Mouse (Mus musculus) adrenal gland, postnatal 14 days (tissue): ENCODE measurements around the gene Tvp23a. TPM values are rescaled to one million over a fixed set of nuclear protein-coding genes. Genes with fewer than 3 reads are reported as not detected.

Source experiments
- DNase-seq: peaks from one replicate; pipeline ENCODE4 v3.0.0; 2021; ENCODE audit warnings: mixed read lengths
- long read RNA-seq, 2 experiments: library from polyadenylated mRNA; stranded (forward); transcript quantifications; one replicate each; pipeline ENCODE4 v2.0.0; 2021
- total RNA-seq: library from RNA; stranded (reverse); gene quantifications from 2 replicates; pipeline ENCODE4 v1.2.3, GENCODE M21; 2021

The Tvp23a gene
- total RNA-seq, result 1.6 and 2.3 TPM in 2 replicates
- long read RNA-seq, experiment 1, result 0 reads
- long read RNA-seq, experiment 2, partial matches to known transcripts, result 0 of 1 reads
- long read RNA-seq, experiment 2, other reads (novel, unspliced or antisense), result 1 of 1 reads

DNA sequence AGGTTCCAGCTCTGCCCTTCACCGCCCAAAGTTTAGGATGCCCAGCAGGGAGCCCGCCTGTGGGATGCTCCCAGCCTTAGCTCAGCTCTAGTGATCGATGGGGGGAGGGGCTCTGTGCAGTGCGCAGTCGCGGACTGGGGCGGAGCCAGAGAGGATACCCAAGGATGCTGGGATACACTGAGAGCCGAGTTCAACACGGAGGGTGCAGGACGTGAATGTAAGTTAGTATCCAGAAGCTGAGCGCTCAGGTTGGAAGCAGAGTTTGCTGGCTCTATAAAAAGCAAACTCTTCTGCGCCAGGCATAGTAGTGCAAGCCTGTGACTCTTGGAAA, at the start of gene Tvp23a:
Gene Tvp23a, minus strand, starts transcription at position 99 of the 331 bp plus-strand sequence.
- peak; percentile 77 for DNase-seq

DNA sequence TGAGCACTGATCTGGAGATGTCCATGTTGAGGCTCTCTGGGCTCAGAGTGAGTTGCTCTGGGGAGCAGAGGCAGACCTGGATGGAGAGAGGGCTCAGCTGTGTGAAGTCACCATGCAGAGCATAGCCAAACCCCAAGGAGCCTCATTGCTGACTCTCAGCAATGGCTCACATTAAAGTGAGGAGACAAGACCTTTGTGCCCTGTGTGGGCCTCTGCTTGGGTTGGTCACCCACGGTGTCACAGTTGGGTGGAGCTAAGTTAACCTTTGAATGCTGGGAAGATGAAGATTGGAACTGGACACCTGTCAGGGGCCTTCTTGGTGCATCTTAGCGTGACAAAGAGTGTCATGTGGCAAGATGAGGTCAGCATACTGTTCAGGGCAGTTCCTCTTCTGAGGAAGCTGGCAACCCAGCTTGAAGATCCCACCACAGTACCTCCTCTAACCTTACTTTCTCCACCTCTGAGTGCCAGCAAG, 48.7 kb upstream of the Tvp23a start:
- no peak for DNase-seq

DNA sequence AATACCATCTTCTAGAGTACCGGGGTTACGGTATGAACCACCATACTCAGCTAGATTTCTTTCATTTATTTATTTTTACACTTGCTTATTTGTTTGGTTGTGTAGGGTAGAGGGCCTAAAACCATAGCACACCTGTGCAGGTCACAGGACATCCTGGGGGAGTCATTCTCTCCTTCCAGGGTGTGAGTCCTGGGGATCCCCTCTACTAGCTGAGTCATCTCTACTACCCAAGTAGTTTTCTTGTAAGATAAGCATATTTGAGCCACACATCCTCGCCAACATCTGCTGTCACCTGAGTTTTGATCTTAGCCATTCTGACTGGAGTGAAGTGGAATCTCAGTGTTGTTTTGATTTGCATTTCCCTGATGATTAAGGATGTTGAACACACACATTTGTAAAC, 45.4 kb upstream of the Tvp23a start:
- no peak for DNase-seq

DNA sequence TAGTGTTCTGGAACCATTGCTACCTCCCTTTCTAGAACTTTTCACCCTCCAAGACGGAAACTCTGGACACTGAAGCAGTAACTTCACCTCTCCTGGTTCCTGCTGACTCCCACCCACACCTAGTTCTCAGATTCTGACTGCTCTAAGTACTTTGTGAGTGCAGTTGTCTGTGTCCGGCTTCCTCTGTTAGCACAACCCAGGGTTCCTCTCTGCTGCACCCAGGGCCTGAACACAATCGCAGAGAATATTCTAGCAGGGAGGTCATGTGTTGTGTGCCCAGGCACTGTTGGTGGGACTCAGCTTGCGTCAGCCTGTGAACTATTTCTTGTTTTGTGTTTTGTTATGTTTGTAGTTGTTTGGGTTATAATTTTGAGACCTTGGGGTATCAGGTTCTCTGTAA, 44.6 kb upstream of the Tvp23a start:
- no peak for DNase-seq

DNA sequence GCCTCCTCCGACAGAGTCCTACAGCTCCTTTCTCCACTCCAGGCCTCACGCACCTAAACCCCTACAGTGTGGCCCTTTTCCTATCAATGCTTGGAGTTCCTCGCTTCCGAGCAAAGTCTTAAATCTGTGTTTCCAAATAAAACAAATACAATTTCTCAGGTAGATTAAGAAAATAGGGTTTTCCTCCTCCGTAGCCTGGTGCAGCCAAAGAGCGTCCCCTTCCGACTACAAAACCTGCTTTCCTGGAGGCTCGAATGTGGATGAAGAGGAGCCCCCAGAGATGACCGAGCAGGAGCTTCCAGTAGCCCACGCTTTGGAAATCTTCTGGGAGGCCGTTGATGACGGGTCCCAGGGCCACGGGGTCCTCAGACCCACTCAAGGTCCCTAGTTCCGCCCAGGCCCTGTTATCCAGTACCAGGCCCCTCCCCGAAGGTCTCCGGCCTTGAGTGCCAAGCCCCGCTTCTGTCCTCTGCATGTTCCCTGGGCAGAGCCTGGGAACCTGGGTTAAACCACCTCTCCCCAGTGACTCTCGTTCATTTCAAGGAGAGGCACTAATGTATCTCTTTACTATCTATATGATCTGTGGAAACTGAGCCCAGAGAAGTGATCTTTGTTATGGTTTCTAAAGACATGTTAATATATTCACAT, 43.5 kb upstream of the Tvp23a start:
- no peak for DNase-seq

DNA sequence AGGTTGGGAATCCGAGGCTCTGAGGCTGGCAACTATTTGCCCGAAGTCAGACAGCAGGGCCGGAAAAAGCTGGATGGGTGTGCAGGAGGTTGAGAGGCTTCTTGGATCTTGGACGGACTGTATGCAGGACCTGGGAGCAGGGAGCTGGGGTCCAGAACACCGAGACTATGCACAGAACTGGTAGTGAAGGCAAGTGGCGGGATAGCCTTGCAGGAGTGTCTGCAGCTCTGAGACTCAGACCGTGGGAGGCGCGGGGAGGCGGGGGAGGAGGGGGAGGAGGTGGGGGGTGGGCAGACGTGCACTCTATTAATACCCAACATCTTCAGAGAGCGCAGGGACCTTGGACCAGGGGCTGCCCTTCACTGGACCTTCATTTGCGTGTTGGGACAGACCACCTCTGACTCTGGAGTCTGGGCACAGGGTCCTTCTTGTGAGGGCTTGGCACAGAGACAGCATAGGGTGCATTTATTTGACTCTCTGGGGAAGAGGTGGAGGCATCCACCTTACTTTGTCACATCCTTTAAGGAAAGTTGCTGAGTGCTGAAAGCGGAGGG, 42.8 kb upstream of the Tvp23a start:
- DNase-seq, result no peak

DNA sequence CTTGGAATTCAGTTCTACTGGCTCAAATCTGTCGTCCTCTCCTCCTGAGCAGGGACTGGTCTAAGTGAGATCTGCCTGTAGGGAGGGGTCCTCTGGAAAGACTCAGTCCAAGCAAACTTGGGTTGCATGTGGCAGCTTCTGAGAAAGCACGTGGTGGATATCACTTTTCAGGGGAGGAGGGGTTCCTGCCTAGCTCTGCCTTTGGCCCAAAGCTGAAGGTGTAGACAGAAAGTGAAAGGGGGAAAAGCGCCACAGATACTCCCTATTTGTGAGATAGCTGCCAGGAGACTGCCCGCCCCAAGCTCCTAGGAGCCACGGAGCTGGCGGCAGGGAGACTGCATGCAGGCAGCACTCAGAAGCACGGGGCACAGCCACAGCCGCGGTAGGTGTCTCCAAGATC, 42.3 kb upstream of the Tvp23a start:
- no peak for DNase-seq

DNA sequence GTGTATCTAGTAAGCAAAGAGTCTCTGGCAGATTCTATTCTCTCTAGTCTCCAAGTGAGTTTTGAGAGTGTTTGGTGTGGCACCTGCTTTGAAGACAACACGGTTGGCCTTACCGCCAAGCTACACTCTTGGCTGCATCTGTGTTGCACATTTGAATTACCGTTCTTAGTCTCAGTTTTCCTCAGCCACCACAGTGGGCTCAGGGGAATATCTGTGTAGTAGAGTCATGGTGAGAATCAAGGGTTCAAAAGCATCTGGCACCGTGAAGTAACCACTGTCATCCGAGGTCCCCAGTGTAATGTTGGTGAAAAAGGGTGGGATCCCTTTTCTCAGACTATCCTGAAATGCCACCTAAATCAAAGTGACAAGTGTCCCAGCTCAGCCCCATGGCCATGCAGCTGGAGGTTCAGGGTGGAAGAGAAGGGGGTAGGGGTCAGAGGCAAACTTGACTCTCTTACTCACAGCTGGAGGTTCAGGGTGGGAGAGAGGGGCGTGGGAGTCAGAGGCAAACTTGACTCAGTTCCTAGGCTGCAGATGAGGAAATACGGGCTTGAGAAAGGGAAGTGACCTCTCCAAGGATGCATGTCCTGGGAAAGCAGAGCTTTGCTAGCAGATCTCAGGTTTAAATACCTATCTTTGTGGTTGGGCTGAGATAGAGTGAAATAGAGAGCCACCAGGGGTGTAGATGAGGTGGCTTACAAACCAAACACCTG, 41.8 kb upstream of the Tvp23a start:
- DNase-seq, result no peak

DNA sequence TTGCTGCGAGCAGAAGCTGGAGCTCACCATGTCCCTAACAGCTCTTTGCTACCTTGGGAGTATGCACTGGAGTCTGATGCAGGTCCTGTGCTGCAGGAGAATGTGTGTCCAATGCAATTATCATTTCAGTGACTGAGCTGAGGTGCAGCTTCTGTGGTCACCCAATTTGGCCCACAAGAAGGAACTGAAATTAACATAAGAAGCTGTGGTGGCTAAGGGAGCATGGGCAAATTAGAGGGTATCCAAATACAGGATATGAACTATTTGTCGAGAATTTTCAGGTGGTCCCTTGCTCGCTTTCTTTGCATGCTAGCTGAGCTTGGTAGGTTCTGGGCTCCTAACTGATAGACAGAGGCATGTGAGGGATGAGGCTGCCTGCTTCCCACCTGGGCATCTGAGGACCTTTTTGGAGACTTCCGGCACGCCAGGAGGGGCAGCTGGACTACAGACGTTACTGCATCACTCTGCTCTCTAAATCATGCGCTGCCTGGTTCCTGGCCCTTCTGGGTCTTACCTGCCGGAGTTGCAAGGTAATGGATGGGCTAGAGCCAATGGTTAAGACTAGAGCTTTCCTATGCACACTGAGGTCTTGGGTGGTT, 40.8 kb upstream of the Tvp23a start:
- DNase-seq, result no peak

DNA sequence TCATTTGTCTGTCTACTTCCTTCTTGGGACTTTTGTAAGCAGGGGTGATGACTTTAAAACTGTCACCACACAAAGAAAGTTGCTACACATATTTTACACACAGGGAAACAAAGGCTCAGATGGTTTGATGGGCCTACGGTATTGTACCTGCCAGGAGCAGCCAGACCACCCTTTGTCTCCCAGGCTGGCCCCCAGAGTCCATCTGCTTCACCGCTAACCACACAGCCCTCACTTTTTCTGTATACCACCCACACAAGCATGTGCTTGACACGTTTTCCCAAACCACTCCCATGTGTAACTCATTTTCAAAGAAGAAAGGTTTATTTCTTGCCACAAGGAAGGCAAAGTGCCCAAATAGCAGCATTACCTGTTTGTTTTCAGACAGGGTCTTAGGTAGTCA, 39.8 kb upstream of the Tvp23a start:
- DNase-seq, result no peak

DNA sequence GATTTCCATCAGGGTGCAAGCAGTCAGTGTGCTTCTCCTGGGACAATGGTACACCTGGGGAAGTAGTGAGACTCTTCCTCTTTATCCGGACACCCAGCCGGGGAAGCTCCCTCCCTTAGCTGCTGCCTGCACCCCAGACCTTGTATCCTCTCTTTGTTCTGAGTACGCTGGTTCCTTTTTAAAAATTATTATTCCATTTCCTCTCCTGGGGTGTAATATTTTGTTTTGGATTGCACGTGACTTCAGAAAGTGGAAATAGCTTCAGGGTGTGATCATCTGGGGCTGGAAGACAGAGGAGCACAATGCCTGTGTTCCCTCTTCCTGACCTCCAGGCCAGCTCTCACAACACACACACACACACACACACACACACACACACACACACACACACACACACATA, 35.2 kb upstream of the Tvp23a start:
- DNase-seq, result no peak

DNA sequence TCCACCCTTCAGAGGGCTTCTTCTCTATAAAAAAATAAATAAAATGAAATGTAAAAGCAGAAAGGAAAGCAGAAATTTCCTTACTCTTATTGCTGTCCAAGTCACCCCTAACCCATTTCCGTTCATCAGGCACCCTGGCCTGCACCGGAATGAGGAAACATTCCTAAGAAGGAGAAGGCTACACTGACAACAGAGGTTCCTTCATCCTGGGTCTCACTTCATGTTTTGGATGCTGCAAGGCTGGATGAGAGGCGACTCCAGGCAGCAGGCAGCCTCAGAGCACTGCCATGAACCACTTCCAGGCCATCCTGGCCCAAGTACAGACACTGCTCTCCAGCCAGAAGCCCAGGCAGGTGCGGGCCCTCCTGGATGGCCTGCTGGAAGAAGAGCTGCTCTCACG, 32.7 kb upstream of the Tvp23a start, which contains the start of gene Ciita:
Gene Ciita, plus strand, starts transcription at position 203 of the 400 bp plus-strand sequence.
- DNase-seq, result no peak

DNA sequence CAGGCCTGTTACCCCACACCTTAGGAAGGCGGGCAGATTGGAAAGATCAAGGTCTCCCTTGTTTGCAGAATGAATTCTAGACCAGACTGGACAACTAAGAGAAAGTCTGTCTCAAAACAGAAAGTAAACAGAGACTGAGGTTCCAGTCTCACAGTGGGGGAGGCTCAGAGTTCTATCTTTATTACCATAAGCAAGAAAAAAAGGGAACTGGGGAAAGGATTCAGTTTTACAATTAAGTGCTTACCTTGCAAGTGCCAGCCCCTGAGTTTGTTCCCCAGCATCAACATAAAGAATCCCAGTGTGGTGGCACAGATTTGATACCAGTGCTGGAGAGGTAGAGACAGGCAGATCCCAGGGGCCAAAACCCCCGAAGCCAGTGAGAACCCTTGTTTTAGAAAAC, 28.8 kb upstream of the Tvp23a start:
- no peak for DNase-seq

DNA sequence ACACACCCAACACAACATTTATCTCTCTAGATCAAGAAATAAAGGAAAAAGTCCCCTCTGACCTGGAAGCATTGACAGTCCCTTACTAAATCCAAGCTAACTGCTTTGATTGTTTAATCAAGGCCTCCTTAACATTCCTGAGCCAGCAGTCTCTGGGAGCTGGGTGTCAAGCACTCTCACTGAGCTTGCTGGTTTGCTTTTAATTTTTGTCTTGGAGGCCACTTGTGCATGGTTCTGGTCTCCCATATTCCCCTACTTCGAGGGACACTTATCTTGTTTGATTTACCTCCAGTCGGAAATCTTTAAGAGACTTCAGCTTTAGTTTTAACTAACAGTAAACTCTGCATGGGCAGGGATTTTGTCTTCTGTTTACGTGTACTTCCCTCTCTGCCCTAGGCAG, 27.8 kb upstream of the Tvp23a start:
- no peak for DNase-seq

DNA sequence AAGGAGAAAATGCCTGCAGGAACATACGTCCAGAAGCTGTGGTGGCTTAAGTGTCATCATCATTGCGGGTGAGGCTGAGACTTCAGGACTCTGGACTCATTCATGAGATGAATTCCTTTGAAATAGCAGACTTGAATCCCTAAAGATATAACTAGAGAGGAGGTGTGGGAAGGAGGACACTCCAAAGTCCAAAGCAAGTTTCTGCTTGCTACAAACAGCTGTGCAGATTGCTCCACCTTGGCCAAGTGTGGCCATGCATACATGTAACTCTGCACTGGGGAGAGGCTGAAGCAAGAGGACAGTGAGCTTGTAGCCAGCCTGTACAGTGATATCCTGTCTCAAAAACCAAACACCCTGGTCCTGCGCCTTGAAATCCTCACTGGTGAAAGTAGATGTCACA, 24.8 kb upstream of the Tvp23a start:
- DNase-seq, result no peak

DNA sequence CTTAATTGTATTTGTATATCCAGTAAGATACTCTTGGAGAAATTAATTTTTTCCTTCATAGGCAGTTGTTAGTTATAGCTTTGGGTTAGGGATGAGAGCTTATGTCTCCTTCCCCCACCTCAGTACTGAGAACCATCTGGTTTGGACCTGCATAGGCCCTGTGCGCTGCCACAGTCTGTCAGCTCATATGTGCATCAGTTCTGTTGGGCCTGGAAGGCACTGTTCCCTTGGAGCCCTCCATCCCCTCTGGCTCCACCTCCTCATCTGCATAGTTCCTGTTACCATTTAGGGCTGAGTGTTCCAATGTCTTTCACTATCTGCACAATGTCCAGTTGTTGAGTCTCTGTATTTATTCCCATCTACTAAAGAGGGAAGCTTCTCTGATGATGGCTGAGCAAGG, 21.0 kb upstream of the Tvp23a start:
- DNase-seq, result no peak

DNA sequence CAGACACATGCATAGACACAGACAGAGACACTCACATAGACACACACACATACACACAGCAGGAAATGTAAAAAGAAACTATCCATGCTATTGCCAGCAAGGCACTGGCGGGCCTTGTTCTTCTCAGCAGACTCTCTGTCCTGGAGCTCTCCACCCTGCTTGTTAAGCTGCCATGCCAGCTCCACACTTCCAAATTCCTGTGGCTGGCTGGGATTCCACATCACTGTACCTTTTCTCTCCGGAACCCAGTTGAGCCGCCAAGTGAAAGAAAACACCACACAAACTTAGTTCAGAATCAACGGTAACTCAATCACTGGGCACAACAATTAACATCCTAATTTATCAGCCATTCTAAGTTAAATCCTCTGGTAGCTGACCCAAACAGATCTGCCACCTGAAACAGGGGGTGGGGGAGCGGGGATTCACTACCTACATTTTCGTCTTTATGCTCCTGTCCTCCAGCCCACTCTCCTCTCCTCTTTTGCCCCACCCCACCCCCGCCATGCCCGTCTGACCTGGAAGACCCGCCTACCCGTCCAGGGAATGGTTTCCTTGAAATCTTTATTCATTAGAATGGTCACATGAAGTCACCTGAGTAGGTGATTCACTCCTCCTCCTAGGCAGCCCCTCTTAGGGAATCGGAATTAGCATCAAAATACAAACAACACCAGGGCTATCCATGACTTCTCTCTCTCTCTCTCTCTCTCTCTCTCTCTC, 20.4 kb upstream of the Tvp23a start:
- DNase-seq, result no peak

DNA sequence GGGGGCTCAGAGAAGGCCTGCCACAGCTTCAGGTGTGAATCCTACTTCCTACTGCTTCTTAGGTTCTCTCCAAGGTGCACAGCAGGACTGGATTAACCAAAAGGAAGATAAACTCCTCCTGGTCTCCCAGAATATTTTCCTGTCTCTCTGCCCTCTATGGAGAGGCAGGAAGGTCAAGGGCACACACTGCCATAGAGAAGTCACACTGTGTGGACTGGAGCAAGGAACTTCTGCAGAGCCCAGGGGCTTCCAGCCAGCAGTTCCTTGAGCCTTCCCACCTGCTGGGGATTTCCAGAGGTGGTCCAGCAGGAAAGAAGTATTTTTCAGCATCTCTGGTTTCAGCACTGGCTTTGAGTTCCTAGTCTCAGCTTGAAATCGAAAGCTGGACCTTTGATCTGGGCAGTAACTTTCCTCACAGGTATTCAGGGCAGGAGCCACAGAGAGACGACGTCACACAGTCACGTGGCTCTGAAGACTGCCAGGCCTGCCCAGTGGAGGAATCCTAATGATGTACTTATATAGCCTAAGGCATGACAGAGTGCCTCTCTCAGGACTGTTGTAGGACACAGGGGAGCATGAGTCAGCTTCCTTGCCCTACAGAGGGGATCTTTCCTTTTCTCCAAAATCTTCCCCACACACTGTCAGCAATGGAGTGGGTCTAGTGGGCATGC, 18.0 kb upstream of the Tvp23a start:
- no peak for DNase-seq

DNA sequence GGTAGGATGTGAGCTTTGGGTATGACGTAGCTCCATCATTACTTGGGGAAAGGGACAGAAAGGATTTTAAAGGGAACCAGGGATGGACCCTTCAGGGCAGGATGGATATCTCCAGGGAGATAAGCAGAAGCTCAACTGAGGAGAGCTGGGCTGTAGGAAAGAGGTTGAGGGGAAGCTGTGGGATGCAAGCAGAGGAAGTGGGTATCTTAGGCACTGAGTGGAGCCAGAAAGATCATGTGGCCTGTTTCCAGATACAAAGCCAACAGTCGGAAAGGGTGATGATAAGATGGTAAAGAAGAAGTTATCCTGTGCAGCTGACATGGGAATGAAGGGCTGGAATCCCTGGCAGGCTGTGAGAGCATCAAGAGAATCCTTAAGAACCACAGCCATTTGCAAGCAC, 14.0 kb upstream of the Tvp23a start:
- DNase-seq, result no peak

DNA sequence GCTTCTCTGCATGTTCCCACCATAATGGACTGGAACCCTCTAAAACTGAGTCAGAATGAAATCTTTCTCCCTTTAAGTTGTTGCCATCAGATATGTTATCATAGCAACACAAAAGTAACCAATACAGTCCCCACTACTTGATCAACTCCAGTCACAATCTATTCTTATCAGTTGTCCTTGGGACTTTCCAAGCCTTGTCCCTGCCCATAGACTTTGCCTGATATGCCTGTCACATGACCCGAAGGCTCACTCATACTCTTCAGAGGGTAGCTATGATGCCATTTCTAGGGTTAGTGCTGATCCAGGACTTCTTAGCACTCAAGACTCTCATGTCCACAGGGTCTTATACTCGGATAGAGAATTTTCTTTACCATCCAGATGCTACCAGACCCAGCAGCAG, 13.0 kb upstream of the Tvp23a start:
- no peak for DNase-seq

DNA sequence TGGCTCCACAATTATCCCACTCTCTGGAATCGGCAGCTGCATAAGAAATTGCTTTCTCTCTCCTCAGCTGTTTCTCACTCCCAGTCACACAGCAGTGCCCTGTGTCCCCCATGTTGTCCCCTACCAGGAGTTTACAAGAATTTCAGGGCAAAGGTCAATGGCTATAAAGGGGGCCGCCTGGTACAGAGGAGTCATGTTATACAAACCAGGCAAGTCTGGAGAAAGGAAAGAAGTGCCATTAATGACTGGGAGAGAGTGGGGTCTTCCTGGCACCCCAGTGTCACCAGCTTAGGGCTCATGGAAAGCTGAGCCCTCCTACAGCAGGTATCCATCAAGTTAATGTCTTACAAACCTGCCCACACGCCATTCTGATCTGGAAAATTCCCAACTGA, 7.4 kb upstream of the Tvp23a start:
- no peak for DNase-seq
